Mouse (Mus musculus) layer of hippocampus, adult 9-10 months (tissue): Measurements from ENCODE around the gene Ripply3.
"Not testable (repeated sequence)": the region's sequence is repeated elsewhere in the genome, so short reads cannot be mapped to it uniquely, and the experiment has no call there.

Source experiments
- DNase-seq: peaks from one replicate; pipeline ENCODE4 v3.0.0; 2022; ENCODE audit warnings: low spot score

Gene Ripply3

DNA sequence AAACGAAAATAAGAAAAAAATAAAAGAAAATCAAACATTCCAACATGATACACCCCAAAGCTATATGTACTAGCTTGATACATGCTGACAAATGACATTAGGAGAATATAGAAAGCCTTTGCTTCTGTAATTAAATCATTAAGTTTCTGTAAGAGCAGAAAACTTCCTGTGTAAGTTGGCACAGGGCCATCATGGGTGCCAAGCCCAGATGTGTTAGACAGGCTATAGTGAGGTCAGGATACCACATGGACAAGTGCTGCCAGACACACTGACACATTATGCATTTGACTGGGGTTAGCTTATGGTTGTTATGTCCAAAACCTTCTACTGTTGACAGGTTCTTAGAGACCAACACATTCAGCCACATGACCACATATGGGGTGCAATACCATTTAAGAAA lies 13.0 kb upstream of the Ripply3 start:
- DNase-seq: no peak

DNA sequence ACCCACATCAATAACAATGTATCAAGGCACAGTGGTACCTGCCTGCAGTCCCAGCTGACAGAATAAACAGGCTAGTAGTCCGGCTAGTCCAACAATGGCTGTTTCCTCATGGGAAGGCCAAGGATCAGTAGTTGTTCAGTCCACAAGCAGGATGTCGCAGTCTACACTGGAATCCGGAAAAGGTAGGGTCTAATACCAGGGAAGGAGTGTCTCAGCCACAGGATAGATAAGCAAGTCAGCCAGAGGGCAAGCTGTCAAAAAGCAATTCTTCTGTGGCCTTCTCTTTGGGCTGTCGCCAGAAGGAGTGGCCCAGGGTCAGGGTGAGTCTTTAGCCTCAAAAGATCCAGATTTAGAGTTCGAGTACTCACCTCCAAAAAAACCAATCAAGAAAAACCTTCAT lies 10.5 kb upstream of the Ripply3 start:
- DNase-seq: no peak

DNA sequence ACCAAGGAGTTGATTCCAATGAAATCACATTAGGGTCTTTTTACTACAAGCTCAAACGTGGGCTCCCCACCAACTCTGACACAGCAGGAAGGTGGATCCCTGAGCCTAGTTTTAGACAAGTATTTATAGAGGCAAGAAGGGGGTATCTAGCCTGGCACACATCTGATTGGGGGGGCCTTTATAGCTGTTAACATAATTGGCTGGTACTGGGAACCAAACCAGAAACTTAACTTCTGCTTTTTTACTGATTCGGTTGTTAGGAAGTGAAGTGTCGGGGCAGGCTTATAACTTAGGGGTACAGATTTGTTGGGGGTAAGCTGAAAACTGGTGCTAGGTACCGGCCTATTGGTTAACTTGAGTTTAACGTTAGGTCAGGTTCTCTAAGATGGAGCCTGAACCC lies 8.0 kb upstream of the Ripply3 start:
- DNase-seq: no peak

DNA sequence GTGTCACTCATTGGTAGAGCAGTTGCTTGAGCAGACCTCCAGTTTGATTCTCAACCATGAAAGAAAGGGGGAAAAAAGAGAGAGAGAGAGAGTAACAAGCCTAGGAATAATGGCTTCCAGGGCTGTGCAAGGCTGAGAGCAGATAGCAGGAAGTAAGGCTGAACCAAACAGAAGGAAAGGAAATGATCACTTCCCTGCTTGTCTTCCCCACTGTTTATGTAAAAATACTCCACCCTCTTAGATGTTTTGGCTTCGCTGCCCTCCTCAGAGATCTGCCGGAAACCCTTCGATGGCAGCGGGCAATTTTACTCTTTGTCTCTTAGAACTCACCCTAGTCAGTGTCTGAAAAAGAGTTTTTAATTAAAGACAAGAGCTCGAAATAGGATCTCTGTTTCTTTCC lies 4.5 kb upstream of the Ripply3 start:
- no peak for DNase-seq

DNA sequence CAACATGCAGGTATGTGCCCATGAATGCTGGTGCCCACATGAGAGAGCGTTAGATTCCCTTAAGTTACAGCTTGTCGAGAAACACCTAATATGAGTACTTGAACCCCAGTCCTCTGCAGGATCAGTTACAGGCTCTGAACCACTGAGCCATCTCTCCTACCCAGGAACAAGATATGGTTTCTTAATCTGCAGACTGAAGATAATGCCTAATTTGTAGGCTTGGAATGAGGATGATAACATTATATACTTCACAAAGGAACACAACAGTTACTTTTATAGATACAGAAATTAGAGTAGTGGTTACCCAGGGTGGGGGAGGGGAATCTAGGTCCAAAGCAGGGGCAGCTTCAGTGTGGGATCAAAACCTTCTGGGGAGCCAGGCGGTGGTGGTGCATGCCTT lies 2.2 kb upstream of the Ripply3 start:
- no peak for DNase-seq

DNA sequence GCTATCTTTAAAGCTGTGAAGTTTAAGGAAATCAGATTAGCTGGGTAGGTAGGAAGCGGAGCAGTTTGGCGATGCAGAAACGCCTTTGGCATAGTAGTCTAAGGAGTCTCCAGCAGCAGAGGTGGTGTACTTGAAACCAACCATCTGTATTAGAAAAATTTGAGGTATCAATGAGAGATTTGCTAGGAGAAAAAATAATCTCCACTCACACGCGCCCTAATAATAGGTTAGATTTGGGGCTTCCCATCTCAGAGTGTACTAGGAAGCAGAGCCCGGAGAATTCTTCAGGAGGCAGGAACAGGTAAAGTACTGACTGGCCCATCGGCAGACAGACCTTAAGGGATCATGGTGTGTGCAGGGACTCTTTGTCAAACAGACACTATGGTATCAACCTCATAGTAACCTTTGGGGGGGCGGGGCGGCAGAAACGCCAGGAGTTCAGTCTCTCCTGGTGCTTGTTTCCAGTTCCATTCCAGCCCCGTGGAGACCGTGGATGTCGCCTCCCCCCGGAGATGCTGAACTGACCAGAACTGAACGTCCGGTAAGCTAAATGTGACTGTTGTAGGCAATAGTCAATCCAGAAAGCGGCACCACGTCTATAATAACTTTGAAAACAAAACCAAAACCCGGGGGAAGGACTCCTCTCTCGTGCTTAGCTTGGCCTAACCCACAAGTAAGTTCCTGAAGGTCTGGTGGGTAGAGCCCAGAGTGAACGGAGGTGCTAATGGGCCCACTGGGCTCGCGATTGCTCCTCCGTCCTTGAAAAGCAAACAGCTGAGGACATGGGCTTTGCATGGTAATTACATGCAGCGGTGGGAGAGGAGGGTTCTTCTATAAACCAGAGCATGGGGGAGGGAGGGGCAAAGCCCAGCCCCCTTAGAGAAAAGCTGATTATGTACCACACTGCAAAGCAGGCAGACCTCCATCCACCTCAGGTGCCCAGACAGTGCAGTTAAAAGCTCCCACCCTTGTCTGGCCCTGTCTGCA lies 954 bp downstream of the Ripply3 start:
- no peak for DNase-seq

DNA sequence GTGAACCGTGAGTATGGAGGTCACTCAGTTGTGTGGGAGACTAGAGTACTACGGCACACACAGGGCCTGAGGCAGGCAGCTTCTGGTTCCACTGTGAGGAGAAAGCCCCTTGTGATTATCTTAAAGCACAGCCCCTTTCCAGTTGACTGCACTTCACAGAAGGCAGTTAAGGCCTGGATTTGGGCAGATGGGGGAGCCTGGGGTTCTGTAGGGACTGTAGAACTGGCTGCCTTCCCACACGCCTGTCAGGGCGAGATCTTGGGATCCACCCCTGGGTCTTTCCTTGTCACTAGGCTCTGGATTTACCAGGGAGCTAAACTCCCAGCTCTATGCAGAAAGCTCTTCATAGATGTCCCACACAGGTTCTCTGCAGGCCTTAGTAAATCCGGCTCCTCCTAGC lies 2.2 kb downstream of the Ripply3 start:
- no peak for DNase-seq

DNA sequence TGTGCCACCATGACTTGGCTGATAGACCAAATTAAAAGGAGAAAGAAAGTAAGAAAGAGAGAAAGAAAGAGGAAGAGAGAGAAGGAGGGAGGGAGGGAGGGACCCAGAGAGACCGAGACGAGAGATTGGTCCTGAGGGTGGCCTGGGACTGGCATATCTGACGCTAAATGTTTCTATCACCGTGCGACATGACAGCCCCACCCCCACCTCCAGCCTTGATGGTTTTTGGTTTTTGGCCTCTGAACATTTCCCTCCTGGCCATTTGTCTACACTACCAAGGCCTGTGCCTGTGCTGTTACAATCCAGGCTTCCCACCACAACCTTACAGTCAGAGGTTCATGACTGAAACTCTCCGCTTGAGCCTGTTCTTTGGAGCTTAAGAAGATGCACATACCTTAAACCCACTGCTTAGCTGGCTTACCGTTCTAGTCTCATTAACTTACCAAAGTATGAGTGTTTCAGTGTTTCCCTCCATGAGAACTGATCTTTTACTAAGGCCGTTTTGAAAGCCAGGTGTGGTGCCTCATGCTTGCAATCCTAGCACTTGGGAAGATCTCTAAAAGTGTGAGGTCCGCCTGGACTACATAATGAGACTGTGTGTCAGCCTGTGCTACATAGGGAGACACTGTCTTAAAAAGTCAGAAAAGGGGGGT lies 3.1 kb downstream of the Ripply3 start:
- DNase-seq: no peak

DNA sequence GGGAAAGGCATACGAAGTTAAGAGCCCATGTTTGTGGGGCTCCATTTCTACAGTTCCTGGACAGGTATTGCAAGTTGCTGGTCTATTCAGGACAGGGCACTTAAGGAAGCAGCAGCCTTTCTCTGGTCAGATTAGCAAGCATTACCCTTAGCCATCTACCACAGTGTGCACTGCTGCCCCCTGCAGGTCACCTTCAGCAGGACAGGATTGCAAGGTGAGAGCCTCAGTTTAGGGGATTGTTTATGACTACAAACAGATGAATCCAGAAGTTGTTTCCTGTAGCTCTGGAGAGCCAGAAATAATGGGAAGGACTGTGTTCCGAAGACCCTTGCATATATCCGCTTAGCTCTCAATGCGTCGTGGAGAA lies 3.6 kb downstream of the Ripply3 start:
- no peak for DNase-seq

DNA sequence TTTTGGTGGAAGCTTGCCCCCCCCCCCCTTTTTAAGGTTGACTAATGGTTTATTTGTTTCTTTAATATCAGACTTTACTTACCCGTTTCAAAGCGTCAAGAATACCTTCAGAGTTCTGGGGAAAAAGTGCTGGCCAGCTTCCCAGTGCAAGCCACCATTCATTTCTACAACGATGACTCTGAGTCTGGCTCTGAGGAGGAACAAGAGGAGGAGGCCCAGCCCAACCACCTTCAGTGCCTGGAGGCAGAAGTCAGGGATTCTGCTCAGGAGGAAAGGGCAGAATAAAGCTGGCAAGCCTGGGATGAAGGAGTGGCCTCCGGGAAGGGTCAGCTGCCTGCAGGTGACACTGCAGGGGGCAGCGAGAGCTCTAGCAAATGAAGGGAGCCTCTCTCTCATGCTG lies 7.4 kb downstream of the Ripply3 start:
- DNase-seq: no peak

DNA sequence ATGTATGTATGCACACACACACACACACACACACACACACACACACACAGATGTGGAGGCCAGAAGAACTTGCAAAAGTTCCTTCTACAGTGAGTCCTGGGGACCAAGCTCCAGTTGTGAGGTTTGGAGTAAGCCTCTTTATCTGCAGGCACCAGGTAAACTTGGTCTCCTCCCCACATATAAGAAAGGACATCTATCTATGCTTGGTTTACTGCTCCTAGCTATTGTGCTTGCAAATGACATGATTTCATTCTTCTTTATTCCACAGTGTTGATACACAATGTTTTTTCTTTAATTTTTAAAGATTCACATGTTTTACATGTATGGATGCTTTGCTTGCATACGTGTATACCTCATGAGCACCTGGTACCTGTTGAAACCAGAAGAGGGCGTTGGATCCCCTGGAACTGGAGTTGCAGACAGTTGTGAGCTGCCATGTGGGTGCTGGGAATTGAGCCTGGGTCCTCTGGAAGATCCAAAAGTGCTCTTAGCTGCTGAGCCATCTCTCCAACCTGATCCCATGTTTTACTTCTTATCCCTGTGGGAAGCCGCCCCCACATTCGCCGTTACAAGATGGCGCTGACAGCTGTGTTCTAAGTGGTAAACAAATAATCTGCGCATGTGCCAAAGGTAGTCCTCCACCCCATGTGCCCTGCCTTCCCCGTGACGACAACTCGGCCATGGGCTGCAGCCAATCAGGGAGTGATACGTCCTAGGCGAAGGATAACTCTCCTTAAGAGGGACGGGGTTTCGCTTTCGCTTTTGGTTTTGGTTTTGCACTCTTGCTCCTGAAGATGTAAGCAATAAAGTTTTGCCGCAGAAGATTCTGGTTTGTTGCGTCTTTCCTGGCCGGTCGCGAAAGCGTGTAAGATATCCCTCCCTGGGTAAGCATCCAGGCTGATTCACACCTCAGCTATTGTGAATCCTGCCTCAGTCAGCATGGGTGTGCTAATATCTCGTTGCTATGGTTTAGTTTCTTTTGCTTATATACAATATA lies 11.2 kb downstream of the Ripply3 start:
- DNase-seq: not testable (repeated sequence)

DNA sequence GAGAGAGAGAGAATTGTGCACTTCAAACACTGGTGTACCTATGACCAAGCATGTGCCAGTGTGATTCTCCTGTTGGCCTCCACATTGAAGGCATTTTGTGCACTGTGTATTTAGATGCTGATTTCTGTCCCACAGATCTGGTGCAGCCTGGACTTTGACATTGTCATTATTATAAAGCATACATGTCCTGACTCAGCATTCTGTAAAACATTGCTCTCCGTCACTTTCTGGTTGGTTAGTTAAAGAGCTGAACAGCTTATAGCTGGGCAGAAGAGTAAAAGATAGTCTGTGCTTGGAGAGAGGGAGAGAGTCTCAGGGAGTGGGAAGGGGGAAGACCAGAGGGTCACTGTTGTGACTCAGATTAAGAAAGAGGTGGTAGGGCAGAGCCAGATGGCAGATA lies 17.5 kb downstream of the Ripply3 start:
- DNase-seq: no peak

DNA sequence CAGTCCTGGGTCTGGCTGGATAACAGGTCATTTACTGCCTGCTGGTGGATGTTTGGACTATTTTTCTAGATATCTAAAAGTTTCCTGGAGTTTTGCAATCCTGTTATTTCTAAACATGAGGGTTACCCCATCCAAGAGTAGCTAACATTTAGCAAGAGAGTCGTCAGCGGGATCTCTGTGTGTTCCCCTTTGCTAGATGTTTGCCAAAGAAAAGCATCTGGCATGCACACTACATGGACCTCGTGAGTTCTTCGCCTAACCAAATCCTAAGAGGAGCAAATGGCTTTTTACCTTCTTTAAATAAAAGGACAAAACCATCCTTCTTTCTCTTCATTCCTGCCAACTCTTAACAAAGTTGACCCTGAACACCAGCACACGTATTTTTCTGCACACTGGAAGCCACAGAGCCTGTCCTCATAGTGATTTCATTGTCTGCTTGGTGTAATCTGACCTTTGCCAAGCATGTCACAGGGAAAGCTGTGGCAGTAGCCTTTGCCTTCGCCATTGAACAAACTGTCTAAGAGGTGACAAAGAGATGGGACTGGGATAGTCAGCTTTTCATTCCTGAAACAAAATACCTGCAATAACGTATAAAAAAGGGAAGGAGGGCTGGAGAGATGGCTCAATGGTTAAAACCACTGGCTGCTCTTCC lies 19.0 kb downstream of the Ripply3 start:
- DNase-seq: no peak

DNA sequence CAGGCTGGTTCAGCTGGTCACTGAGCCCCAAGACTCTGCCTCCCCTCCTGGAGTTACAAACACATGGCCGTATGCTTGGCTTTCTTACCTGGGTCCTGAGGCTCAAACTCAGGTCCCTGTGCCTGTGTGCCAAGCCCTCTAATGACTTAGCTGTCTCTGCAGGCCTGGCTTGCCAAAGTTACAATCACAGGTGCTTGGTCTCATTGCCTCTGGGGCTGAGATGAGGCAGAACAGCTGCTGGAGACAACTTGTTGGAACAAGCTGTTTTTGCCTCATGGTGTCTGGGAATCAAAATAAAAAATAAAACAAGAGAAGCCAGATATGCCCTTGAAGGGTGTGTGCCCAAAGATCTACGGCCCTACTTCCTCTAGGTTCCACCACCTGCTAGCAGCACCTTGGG lies 20.6 kb downstream of the Ripply3 start:
- no peak for DNase-seq

DNA sequence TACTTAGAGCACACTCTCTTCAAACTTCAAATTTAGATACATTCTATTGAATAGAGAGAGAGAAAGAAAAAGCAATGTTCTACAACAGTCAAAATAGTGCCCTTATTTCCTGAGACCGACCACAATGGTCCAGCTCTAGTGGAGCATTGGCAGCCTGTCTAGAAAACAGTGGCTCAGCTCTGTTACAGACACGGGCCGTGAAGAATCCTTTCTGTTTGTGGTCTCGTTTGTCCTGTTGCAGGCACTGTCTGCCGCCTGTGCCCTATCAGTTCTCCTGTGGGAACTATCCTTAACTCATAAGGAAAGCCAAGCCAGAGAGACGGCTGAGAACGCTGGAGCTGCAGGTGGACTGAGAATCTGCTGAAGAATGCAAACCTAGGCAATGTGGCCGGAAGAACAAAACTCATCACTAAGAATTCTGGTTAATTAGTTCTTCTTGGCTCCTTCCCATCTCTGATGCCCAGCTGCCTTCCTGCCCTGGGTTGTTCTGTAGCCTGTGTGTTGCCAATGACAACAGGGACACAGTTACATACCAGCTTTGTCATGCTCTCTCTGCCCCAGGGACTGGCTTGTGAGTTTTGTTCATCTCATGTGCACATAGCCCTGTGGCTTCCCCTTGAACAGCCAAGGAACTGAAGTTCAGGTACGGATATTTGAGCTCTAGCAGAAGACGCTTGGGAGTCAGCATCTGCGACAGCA lies 21.5 kb downstream of the Ripply3 start:
- DNase-seq: no peak

DNA sequence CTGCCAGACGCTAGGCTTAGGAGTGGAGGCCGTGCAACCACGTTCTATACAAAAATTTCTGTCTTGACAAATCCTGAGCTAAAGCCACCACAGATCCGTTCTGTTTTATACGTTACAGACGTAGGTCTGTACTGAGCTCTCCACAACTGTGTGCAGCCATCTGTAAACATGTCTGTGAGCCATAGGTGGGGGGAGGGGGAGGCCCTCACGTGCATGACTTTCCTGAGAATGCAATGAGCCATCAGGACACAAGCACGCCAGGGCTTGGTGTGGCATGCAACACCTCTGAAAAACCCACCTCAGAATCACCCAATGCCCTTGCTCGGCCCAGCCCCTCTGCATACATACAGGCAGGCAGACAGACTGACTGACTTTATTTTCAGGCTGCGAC lies 22.1 kb downstream of the Ripply3 start:
- DNase-seq: no peak

DNA sequence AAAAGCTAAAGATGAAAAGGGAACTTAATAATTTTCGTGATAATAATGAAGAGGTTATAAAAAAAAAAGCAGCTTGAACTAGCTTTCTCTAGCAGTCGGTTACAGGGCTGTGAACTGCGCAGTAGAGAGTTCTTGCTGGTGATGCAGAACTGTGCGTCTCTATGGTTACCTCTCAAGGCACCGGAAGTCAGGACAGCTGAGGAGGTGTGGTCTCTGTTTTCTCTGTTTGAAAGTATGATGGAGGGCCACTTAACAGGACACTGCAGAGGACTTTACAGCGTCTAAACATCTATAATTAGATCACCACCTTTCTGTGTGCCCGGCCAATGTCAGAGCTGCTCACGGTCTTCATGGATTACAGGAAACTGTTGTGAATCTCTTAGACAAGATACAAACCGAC lies 26.2 kb downstream of the Ripply3 start:
- DNase-seq: no peak

DNA sequence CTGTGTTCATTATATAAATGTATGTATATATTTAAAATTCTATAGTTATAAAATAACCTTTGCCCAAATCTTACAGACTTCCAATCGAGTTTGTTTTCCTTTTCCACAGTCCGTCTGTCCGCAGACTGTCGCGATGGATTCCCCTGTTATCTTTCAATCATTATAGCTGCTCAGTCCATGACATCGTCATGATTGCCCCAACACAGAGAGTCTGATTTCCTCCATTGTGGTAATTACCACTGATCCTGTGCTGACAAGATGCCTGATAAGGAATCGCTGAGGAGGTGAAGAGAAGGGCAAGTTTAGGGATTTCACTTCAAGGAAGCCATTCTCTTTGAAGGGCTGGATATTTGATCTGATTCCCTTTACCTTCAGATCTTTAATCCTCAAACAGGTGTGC lies 27.8 kb downstream of the Ripply3 start:
- DNase-seq: no peak

DNA sequence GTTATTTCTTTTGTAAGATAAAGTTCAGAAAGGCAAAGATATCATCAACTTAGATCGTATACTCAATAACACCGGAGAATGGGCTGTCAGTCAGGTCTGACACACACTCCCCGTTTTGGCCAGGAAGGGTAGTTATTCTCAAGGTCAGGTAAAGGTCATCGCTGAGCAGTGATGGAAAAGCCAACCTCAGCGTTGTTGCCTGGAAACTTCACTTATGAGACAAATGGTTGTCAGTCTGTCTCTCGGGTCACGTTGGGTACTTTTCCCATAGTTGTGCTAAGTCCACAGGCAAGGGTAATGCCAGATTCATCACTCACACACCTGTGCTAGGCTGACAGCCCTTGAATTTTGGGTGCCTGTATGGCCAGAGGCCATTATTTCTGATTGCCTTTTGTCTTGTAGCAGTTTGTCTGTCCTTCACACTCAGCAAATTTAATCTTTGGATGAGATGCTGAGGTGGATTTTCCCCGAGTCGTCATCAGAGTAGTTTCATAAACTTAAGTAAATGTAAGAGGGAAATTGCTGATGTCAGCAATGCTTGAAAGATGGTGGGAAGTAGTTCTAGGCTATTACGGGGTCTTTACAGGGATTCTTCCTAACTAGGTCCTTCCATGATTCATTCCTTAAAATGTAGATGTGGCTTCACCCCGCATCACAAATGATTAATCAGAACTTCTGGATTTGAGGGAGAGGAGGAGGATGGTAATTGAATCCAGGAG lies 28.7 kb downstream of the Ripply3 start:
- no peak for DNase-seq

DNA sequence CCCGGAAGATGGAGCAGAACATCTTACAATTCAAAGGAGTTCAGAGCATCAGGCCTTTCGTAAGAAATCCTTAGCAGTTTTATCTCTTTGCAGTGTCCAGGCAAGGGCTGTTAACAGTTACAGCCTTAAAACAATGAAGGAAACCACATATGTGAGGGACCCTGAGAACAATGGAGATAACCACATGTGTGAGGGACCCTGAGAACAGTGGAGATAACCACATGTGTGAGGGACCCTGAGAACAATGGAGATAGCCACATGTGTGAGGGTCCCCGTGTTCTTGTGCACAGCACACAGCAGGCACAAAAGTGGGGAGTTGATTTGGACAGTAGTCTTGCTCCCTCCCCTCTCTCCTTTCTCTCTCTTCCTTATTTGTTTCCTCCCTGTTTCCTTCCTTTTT lies 29.9 kb downstream of the Ripply3 start:
- no peak for DNase-seq
